Mouse (Mus musculus): ENCODE data around the gene Inip.

GRCm38 (mm10) chr4:59731544-59731943 lies 69.8 kb downstream of the Inip start:
- TF ChIP-seq CTCF (IDR thresholded peaks at IDR 0.05; ENCODE audit: low read depth), result no peak
- TF ChIP-seq EP300 (IDR thresholded peaks at IDR 0.05; ENCODE audit: low read depth), result no peak
